Mouse (Mus musculus) C2C12 (cell line): Measurements from ENCODE around the gene Ddx24.

ENCODE experiments used
- CEBPB ChIP-seq: IDR thresholded peaks from one replicate; pipeline ENCODE4 v1.6.1; 2011; ENCODE audit warnings: low read depth, mild to moderate bottlenecking, control low read depth, moderate library complexity
- CTCF ChIP-seq: IDR thresholded peaks from one replicate; pipeline ENCODE4 v1.5.1; 2011; ENCODE audit not compliant: control insufficient read depth, insufficient read depth, insufficient read length
- MAX ChIP-seq: IDR thresholded peaks from one replicate; pipeline ENCODE4 v1.6.1; 2011; ENCODE audit warnings: mild to moderate bottlenecking, control low read depth
- MYOD1 ChIP-seq: IDR thresholded peaks from one replicate; pipeline ENCODE4 v1.6.1; 2011; ENCODE audit warnings: low read depth; ENCODE audit not compliant: control insufficient read depth, insufficient read length
- MYOG ChIP-seq: IDR thresholded peaks from one replicate; pipeline ENCODE4 v1.6.1; 2011; ENCODE audit not compliant: control insufficient read depth, insufficient read length; ENCODE audit errors: extremely low read depth
- USF1 ChIP-seq: IDR thresholded peaks from one replicate; pipeline ENCODE4 v1.6.1; 2011; ENCODE audit warnings: low read depth, mild to moderate bottlenecking, control low read depth, moderate library complexity

- TF ChIP-seq CEBPB (no peak), USF1 (no peak), MYOG (no peak), CTCF (no peak), MAX (no peak), MYOD1 (no peak)
These were observed 64.8 kb downstream of the Ddx24 start for GRCm38 (mm10) chr12:103360812-103361211.
